Mouse (Mus musculus): ENCODE results near the gene Snx10. TPM values are rescaled to one million over a fixed set of nuclear protein-coding genes. Genes with fewer than 3 reads are reported as not detected.

The Snx10 gene
- polyA plus RNA-seq, 1 experiment from 2014 or later: 32.7 TPM

- DNase-seq (ENCODE audit: extremely low spot score, low spot score): peak; percentile 66
- H3K4me1 ChIP-seq: peaks cover 17% of the 10 kb centered on the region; the same call in 1 of the 2 replicates
- H3K9me3 ChIP-seq: no peaks in the 10 kb centered on the region
- WGBS: 32% methylated on average over 18 of the region's 18 CpGs
- no peaks in the 10 kb centered on the region for H3K27me3 ChIP-seq (ENCODE audit: poor library complexity, severe bottlenecking)
- H3K36me3 ChIP-seq (replicated peaks): no peaks in the 10 kb centered on the region
- peak overlapping the region; percentile 43 for H3K4me3 ChIP-seq
- peak overlapping the region; percentile 68 for H3K27ac ChIP-seq
Observed at GRCm38 (mm10) chr6:51508750-51509648, 14.7 kb upstream of the Snx10 start.

DNA sequence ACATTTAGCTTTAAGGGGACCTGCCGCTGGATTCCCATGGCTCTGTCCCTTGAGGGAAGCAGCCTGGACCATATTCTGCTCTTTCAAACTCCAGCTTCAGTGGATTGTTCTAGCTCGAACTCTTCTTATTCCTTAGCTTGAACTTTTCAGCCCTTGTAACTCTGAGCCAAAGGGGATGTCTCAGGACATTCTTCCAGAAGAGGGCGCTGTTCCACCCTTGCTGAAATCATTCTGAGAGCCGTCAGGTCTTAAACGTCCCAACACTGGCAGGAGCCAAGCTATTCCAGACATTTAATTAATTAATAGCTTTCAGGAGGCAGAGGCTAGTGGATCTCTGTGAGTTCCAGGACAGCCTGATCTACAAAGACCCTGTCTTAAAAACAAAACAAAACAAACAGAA is 13.6 kb upstream of the Snx10 start:
- Histone ChIP-seq H3K9me3 (no peaks in the 10 kb centered on the region), H3K27ac (no peak overlapping the region), H3K4me3 (no peak overlapping the region), H3K4me1 (peaks cover 17% of the 10 kb centered on the region; the same call in 1 of the 2 replicates), H3K36me3 (replicated peaks) (no peaks in the 10 kb centered on the region), H3K27me3 (ENCODE audit: poor library complexity, severe bottlenecking) (no peaks in the 10 kb centered on the region)
- DNase-seq (ENCODE audit: extremely low spot score, low spot score): peak; percentile 23
- whole genome bisulfite sequencing: 27% methylated on average over 5 of the region's 5 CpGs

DNA sequence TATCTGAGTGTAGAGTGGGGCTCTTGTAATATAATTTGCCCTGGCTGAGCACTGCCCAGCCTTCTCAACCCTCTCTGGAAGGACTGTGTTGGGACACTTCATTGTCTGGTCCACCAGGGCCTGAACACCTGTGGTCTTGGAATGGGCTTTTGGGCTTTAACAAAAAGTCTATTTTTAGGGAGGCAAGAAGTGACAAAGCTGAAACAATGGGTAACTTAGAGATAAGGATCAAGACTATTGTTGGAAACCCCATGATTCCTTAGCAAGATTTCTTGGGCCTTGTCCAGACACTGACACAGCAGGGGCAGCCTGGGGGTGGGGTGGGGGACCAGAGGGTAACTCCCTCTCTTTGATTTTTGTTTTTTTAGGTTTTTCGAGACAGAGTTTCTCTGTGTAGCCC is 12.8 kb upstream of the Snx10 start:
- H3K27ac ChIP-seq: no peak overlapping the region
- 46% methylated on average over 1 of the region's 1 CpGs for WGBS
- peaks cover 14% of the 10 kb centered on the region; the same call in 1 of the 2 replicates for H3K4me1 ChIP-seq
- no peaks in the 10 kb centered on the region for H3K9me3 ChIP-seq
- H3K36me3 ChIP-seq (replicated peaks): no peaks in the 10 kb centered on the region
- DNase-seq (ENCODE audit: extremely low spot score, low spot score): no peak
- H3K4me3 ChIP-seq: no peak overlapping the region
- H3K27me3 ChIP-seq (ENCODE audit: poor library complexity, severe bottlenecking): no peaks in the 10 kb centered on the region

- Histone ChIP-seq H3K36me3 (replicated peaks) (no peaks in the 10 kb centered on the region), H3K27me3 (ENCODE audit: poor library complexity, severe bottlenecking) (no peaks in the 10 kb centered on the region), H3K27ac (no peak overlapping the region), H3K9me3 (no peaks in the 10 kb centered on the region), H3K4me3 (no peak overlapping the region), H3K4me1 (peaks cover 13% of the 10 kb centered on the region; the same call in 1 of the 2 replicates)
- DNase-seq (ENCODE audit: extremely low spot score, low spot score): no peak
- 84% methylated on average over 3 of the region's 3 CpGs for WGBS
Observed at GRCm38 (mm10) chr6:51513745-51514144, 10.0 kb upstream of the Snx10 start.

DNA sequence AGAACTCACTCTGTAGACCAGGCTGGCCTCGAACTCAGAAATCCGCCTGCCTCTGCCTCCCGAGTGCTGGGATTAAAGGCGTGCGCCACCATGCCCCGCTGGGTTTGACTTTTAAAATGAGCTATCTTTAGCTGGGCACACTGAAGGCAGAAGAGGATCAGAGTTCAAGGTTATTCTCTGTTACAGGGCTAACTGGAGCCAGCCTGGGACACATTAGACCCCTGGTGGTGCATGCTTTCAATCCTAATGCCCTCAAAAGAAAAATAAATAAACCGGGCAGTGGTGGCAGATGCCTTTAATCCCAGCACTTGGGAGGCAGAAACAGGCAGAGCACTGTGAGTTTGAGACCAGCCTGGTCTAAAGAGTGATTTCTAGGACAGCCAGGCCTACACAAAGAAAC is 8.8 kb upstream of the Snx10 start:
- no peaks in the 10 kb centered on the region for H3K36me3 ChIP-seq (replicated peaks)
- H3K4me3 ChIP-seq: no peak overlapping the region
- DNase-seq (ENCODE audit: extremely low spot score, low spot score): no peak
- WGBS: 94% methylated on average over 7 of the region's 7 CpGs
- peaks cover 2% of the 10 kb centered on the region; the same call in 1 of the 2 replicates for H3K4me1 ChIP-seq
- H3K27me3 ChIP-seq (ENCODE audit: poor library complexity, severe bottlenecking): no peaks in the 10 kb centered on the region
- H3K9me3 ChIP-seq: no peaks in the 10 kb centered on the region
- H3K27ac ChIP-seq: no peak overlapping the region

DNA sequence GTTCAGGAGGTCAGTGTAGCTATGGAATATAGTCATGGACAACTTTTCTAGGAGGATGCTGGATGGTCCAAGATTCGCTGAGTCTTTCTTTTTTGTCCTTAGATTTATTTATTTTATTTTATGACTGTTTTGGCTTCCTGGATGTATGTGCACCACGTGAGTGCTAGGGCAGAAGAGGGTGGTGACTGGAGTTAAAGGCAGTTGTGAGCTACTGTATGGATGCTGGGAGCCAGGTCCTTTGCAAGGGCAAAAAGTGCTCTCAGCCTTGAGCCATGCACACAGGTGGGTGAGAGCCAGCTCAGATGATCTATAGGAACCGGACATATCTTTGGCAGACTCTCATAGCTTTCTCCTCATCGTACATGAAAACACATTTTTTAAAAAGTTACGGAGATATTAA is 391 bp upstream of the Snx10 start:
- WGBS: 28% methylated on average over 5 of the region's 5 CpGs

GRCm38 (mm10) chr6:51524321-51524931 is 725 bp downstream of the Snx10 start:
- Histone ChIP-seq H3K27ac (peak overlapping the region; percentile 90), H3K36me3 (replicated peaks) (no peaks in the 10 kb centered on the region), H3K4me1 (peaks cover 28% of the 10 kb centered on the region), H3K4me3 (peak overlapping the region; percentile 73), H3K27me3 (ENCODE audit: poor library complexity, severe bottlenecking) (no peaks in the 10 kb centered on the region), H3K9me3 (no peaks in the 10 kb centered on the region)
- DNase-seq (ENCODE audit: extremely low spot score, low spot score): peak; percentile 87
- 3% methylated on average over 21 of the region's 21 CpGs for WGBS

More for the DNA sequence above, 391 bp upstream of the Snx10 start:
- Histone ChIP-seq H3K4me3 (peak overlapping the region; percentile 73), H3K4me1 (peaks cover 18% of the 10 kb centered on the region), H3K9me3 (no peaks in the 10 kb centered on the region), H3K27ac (peak overlapping the region; percentile 90), H3K36me3 (replicated peaks) (no peaks in the 10 kb centered on the region), H3K27me3 (ENCODE audit: poor library complexity, severe bottlenecking) (no peaks in the 10 kb centered on the region)
- DNase-seq (ENCODE audit: extremely low spot score, low spot score): no peak

DNA sequence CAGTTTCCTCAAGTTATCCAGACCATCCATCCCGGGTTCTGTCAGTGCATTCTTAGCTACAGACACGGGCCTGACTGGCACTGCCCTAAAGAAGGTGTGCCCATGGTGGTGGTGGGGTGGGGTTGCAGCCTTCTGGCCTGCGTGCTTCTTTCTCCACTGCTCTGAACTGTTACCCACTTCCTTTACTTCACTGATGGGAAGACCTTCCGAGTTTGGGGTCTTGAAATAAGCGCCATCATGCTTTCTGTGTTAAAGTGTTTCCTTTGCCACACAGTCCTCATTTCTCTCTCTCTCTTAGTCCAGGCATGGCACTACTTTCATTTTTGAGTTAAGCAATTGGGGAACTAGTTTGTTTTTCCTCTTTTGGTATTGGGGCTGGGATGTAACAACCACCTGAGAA is 1.3 kb downstream of the Snx10 start:
- no peaks in the 10 kb centered on the region for H3K36me3 ChIP-seq (replicated peaks)
- H3K27me3 ChIP-seq (ENCODE audit: poor library complexity, severe bottlenecking): no peaks in the 10 kb centered on the region
- no peaks in the 10 kb centered on the region for H3K9me3 ChIP-seq
- H3K4me1 ChIP-seq: peaks cover 34% of the 10 kb centered on the region
- H3K27ac ChIP-seq: peak overlapping the region; percentile 90; the same call in 1 of the 2 replicates
- 61% methylated on average over 5 of the region's 5 CpGs for WGBS
- H3K4me3 ChIP-seq: peak overlapping the region; percentile 73
- no peak for DNase-seq (ENCODE audit: extremely low spot score, low spot score)

DNA sequence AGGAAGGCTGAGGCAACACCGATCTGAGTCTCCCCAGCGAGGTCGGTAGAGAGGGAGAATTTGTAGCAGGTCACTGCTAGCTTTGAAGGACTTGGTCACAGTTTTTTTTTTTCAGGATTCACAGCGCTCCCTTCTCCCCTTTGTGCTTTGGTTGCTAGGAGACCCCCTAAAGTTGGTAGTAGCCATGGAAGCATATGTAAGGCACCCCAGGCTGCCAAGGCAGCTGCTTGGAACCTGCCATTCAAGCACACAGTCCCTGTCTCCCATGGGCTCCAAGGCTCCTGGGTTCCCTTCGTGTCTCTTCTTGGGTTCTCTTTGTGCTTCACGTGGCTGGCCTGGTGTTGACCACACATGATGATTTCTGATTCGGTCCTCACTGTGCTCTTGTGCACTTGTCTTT is 5.8 kb downstream of the Snx10 start:
- H3K9me3 ChIP-seq: no peaks in the 10 kb centered on the region
- 62% methylated on average over 7 of the region's 7 CpGs for WGBS
- peaks cover 15% of the 10 kb centered on the region; the same call in 1 of the 2 replicates for H3K36me3 ChIP-seq (replicated peaks)
- no peaks in the 10 kb centered on the region for H3K27me3 ChIP-seq (ENCODE audit: poor library complexity, severe bottlenecking)
- H3K27ac ChIP-seq: peak overlapping the region; percentile 49
- peaks cover 36% of the 10 kb centered on the region for H3K4me1 ChIP-seq
- no peak for DNase-seq (ENCODE audit: extremely low spot score, low spot score)
- no peak overlapping the region for H3K4me3 ChIP-seq

DNA sequence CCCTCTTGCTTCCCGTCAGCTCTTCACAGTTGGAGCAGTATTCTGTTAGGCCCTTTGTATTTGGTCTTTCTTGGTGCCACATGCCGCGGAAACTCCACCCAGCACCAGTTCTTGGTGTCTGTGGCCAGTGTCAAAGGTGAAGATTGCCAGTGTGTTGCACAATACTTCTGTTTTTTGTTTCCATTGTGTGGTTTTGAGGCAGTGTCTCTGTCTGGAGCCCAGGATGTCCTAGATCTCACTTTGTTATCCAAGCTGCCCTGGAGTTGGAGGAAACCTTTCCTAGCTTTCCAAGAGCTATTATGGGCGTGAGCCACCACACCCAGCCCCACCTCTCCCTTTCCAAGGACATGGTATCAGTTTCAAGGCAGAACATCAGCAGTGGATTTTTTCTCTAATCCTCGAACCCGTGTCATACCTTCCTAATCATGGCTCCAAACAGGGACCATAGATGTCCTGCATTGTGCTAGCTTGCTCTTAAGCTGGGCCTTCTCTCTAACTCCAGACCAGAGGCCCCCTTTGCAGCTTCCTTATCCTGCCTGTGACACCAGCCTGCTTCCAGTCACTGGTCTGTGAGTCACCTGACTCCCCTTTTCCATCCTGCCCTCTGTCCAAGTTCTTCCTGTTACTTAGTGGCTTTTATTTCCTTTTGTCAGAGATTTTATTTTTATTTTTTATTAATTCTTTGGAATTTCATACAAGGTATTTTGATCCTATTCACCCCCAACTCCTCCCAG is 9.9 kb downstream of the Snx10 start:
- no peak overlapping the region for H3K4me3 ChIP-seq
- H3K4me1 ChIP-seq: peaks cover 22% of the 10 kb centered on the region
- no peak for DNase-seq (ENCODE audit: extremely low spot score, low spot score)
- no peaks in the 10 kb centered on the region for H3K9me3 ChIP-seq
- 86% methylated on average over 6 of the region's 6 CpGs for WGBS
- no peaks in the 10 kb centered on the region for H3K27me3 ChIP-seq (ENCODE audit: poor library complexity, severe bottlenecking)
- H3K36me3 ChIP-seq (replicated peaks): peaks cover 33% of the 10 kb centered on the region; the same call in 1 of the 2 replicates
- H3K27ac ChIP-seq: no peak overlapping the region

DNA sequence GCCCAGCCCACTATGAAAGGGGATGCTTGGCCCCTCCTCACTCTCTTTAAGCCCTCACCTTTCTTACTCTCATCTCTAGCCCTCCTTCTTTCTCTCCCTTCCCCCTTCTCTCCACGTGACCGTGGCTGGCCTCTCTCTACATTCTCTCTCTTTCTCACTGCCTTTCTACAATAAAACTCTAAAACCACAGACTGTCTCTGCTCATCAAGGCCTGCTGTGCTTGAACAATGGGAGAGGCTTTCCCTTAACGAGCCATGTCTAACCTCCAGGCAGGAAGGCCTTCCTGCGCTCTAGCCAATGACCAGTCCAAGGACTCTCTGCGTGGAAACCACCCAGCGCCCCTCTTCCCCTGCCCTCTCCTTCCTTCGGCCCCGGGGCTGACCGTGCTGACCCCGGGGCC is 11.9 kb downstream of the Snx10 start:
- 72% methylated on average over 10 of the region's 10 CpGs for WGBS
- Histone ChIP-seq H3K4me3 (no peak overlapping the region), H3K27me3 (ENCODE audit: poor library complexity, severe bottlenecking) (no peaks in the 10 kb centered on the region), H3K9me3 (no peaks in the 10 kb centered on the region), H3K4me1 (peaks cover 8% of the 10 kb centered on the region; the same call in 1 of the 2 replicates), H3K36me3 (replicated peaks) (peaks cover 45% of the 10 kb centered on the region), H3K27ac (no peak overlapping the region)
- no peak for DNase-seq (ENCODE audit: extremely low spot score, low spot score)

DNA sequence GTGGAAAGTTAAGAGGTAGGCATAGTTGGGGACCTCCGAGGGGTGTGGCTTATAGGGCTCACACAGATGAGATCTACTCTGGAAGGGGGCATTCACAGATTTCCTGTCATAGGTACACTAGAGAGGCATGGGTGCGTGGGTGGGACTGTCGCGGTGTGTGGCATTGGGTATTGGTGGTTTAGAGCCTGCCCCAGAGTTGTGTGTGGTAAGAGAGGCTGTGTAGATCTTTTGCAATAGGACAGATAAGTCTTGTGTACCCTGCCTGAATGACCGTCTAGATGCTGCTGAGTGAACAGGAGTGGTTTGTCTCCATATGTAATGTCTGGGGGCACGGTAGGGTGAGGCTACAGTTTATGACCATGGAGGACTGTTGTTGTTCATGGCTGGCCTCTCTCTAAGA is 16.8 kb downstream of the Snx10 start:
- Histone ChIP-seq H3K36me3 (replicated peaks) (peaks cover 30% of the 10 kb centered on the region), H3K9me3 (no peaks in the 10 kb centered on the region), H3K27ac (no peak overlapping the region), H3K4me1 (peaks cover 31% of the 10 kb centered on the region), H3K4me3 (no peak overlapping the region), H3K27me3 (ENCODE audit: poor library complexity, severe bottlenecking) (no peaks in the 10 kb centered on the region)
- DNase-seq (ENCODE audit: extremely low spot score, low spot score): no peak
- WGBS: 97% methylated on average over 6 of the region's 6 CpGs

Data from forebrain, embryonic 10.5 days (tissue).